Mouse (Mus musculus) CH12.LX (cell line): ENCODE data around the gene Lrch3. TPM values are rescaled to one million over a fixed set of nuclear protein-coding genes. Genes with fewer than 3 reads are reported as not detected.
"Not testable (repeated sequence)": the region's sequence is repeated elsewhere in the genome, so short reads cannot be mapped to it uniquely, and the experiment has no call there.

Experiments used
- DNase-seq: peaks from one replicate; pipeline ENCODE4 v3.0.0-alpha.2; 2013; ENCODE audit errors: extremely low read depth
- H3K27ac ChIP-seq: 2 replicates; pipeline ENCODE4 v1.5.1; 2012; ENCODE audit warnings: low read depth, mild to moderate bottlenecking, control low read depth, moderate library complexity; ENCODE audit not compliant: insufficient read depth
- H3K27me3 ChIP-seq: replicated peaks from 2 replicates; pipeline ENCODE3; 2012; ENCODE audit warnings: inconsistent platforms
- H3K36me3 ChIP-seq, 2 experiments: replicated peaks in 1 of 2; 2 replicates each; pipeline versions ENCODE3 to v1.6.1; 2012; ENCODE audit warnings: inconsistent platforms in 1 of 2, low read length in 1 of 2, mild to moderate bottlenecking in 1 of 2, mixed read lengths in 1 of 2, moderate library complexity in 1 of 2; ENCODE audit not compliant: control insufficient read depth in 1 of 2, insufficient read depth in 1 of 2
- H3K4me1 ChIP-seq, 2 experiments: 2 replicates each; pipeline ENCODE4 v1.6.1; 2012; ENCODE audit warnings: inconsistent platforms in 1 of 2, moderate library complexity in 1 of 2; ENCODE audit not compliant: insufficient read depth in 2 of 2, control insufficient read depth in 1 of 2
- H3K4me2 ChIP-seq: 2 replicates; pipeline ENCODE4 v1.6.1; 2012; ENCODE audit warnings: low read depth, mild to moderate bottlenecking, control low read depth; ENCODE audit not compliant: poor library complexity, insufficient read depth, severe bottlenecking
- H3K4me3 ChIP-seq, 3 experiments: fragments of 150-350 bp in 1 of 3; sonication (generic) in 1 of 3; replicated peaks in 1 of 3; 2 replicates each; pipeline versions ENCODE3 to v1.5.1; 2011 to 2012; ENCODE audit warnings: low read depth in 2 of 3, low read length in 2 of 3, mild to moderate bottlenecking in 2 of 3, moderate library complexity in 2 of 3, control low read depth in 1 of 3, improper control_type of control experiment in 1 of 3, inconsistent platforms in 1 of 3, mixed read lengths in 1 of 3; ENCODE audit not compliant: poor library complexity in 1 of 3
- H3K79me2 ChIP-seq: replicated peaks from 2 replicates; pipeline ENCODE4 v1.6.1; 2012; ENCODE audit warnings: mild to moderate bottlenecking, moderate library complexity; ENCODE audit not compliant: control insufficient read depth, poor library complexity, insufficient read depth, severe bottlenecking; ENCODE audit errors: extremely low read depth
- H3K9ac ChIP-seq: 2 replicates; pipeline ENCODE4 v1.6.1; 2012; ENCODE audit warnings: low read depth, mild to moderate bottlenecking, control low read depth, moderate library complexity; ENCODE audit not compliant: insufficient read depth
- H3K9me3 ChIP-seq: replicated peaks from 2 replicates; pipeline ENCODE3; 2012; ENCODE audit warnings: low read length, inconsistent platforms, mixed read lengths
- CHD1 ChIP-seq: IDR thresholded peaks from 2 replicates; pipeline ENCODE4 v1.6.1; 2012; ENCODE audit warnings: low read depth, low read length, improper control_type of control experiment, inconsistent platforms
- CHD2 ChIP-seq: IDR thresholded peaks from 2 replicates; pipeline ENCODE4 v1.6.1; 2011; ENCODE audit warnings: low read length, improper control_type of control experiment
- HCFC1 ChIP-seq: IDR thresholded peaks from 2 replicates; pipeline ENCODE4 v1.6.1; 2012; ENCODE audit warnings: low read depth, mild to moderate bottlenecking, inconsistent platforms, low read length, improper control_type of control experiment
- JUND ChIP-seq: conservative IDR thresholded peaks from 2 replicates; pipeline ENCODE4 v1.6.1; 2011; ENCODE audit warnings: low read depth, low read length, improper control_type of control experiment
- KAT2A ChIP-seq: IDR thresholded peaks from 2 replicates; pipeline ENCODE4 v1.6.1; 2012; ENCODE audit warnings: low read length, improper control_type of control experiment, inconsistent platforms; ENCODE audit not compliant: insufficient replicate concordance
- MAX ChIP-seq: IDR thresholded peaks from 2 replicates; pipeline ENCODE4 v1.6.1; 2011; ENCODE audit warnings: low read length, improper control_type of control experiment
- MAZ ChIP-seq: IDR thresholded peaks from 2 replicates; pipeline ENCODE4 v1.6.1; 2012; ENCODE audit warnings: low read depth, mild to moderate bottlenecking, inconsistent platforms, low read length, improper control_type of control experiment, moderate library complexity
- MEF2A ChIP-seq: IDR thresholded peaks from 2 replicates; pipeline ENCODE4 v1.6.1; 2014; ENCODE audit warnings: low read depth, mild to moderate bottlenecking, inconsistent platforms, low read length, improper control_type of control experiment, borderline replicate concordance
- MXI1 ChIP-seq: IDR thresholded peaks from 2 replicates; pipeline ENCODE4 v1.6.1; 2011; ENCODE audit warnings: mild to moderate bottlenecking, low read depth, low read length, improper control_type of control experiment
- PAX5 ChIP-seq: IDR thresholded peaks from 2 replicates; pipeline ENCODE4 v1.6.1; 2012; ENCODE audit warnings: low read length, inconsistent platforms, mixed read lengths
- POLR2A ChIP-seq: IDR thresholded peaks from 2 replicates; pipeline ENCODE4 v1.6.1; 2011; ENCODE audit warnings: low read depth, mild to moderate bottlenecking, improper control_type of control experiment, low read length
- POLR2AphosphoS2 ChIP-seq: IDR thresholded peaks from 2 replicates; pipeline ENCODE4 v1.6.1; 2011; ENCODE audit warnings: low read depth, low read length, improper control_type of control experiment
- RAD21 ChIP-seq: IDR thresholded peaks from 2 replicates; pipeline ENCODE4 v1.6.1; 2011; ENCODE audit warnings: low read depth, mild to moderate bottlenecking, low read length, improper control_type of control experiment, moderate library complexity
- SIN3A ChIP-seq: IDR thresholded peaks from 2 replicates; pipeline ENCODE4 v1.6.1; 2012; ENCODE audit warnings: low read length, improper control_type of control experiment, inconsistent platforms
- TBP ChIP-seq: conservative IDR thresholded peaks from 2 replicates; pipeline ENCODE4 v1.6.1; 2011; ENCODE audit warnings: low read depth, low read length, improper control_type of control experiment
- TCF12 ChIP-seq: IDR thresholded peaks from 2 replicates; pipeline ENCODE4 v1.6.1; 2014; ENCODE audit warnings: low read depth, mild to moderate bottlenecking, inconsistent platforms, low read length, improper control_type of control experiment
- UBTF ChIP-seq: IDR thresholded peaks from 2 replicates; pipeline ENCODE4 v1.6.1; 2012; ENCODE audit warnings: low read depth, mild to moderate bottlenecking, inconsistent platforms, low read length, improper control_type of control experiment, moderate library complexity
- ZKSCAN1 ChIP-seq: IDR thresholded peaks from 2 replicates; pipeline ENCODE4 v1.6.1; 2012; ENCODE audit warnings: low read depth, inconsistent platforms, low read length, improper control_type of control experiment, borderline replicate concordance
- dilution Hi-C: fragments of 300-500 bp; cut with MboI; formaldehyde crosslinking; loops from 2 replicates; pipeline ENCODE4 v1.14.3; 2020; ENCODE audit warnings: low sequenced_read_pairs; ENCODE audit not compliant: extremely low pct_unique_long_range_greater_than_20kb, extremely low pct_ligation_motif_present
- in situ Hi-C: fragments of 300-500 bp; cut with MboI; formaldehyde crosslinking; loops from 3 replicates; pipeline ENCODE4 v1.14.3; 2019; ENCODE audit warnings: low sequenced_read_pairs, low pct_ligation_motif_present, low pct_unique_long_range_greater_than_20kb, mixed read lengths
- polyA plus RNA-seq: library from polyadenylated mRNA; unstranded; fragments of >175 nt; gene quantifications from 2 replicates; pipeline ENCODE4 v1.2.1, GENCODE M21; 2012; ENCODE audit warnings: low read depth; ENCODE audit not compliant: insufficient read length
- total RNA-seq, 2 experiments: library from RNA; depleted of rRNA; stranded (reverse); fragments of 300-350 nt in 1 of 2; fragments of >200 nt in 1 of 2; gene quantifications; 2 replicates each; pipeline ENCODE4 v1.2.3; 2012 to 2014

Gene Lrch3
- total and polyA plus RNA-seq, 3 experiments = 11.9 to 20.7 (median 16.1) TPM

DNA sequence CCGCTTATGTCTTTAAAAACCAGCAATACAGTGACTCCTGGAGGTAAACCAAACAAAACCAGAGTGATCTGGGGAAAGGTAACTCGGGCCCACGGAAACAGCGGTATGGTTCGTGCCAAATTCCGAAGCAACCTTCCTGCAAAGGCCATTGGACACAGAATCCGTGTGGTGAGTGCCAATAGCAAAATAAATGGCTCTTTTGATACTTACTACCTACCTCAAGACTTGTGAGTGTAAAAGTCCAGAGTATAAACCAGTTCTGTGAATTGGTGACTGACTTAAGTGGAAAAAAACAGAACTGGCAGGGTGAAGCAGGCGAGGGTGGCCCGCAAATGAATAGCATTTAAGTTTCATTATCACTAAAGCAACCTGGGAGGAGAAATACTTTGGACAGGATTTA lies 144.8 kb downstream of the Lrch3 start:
- dilution Hi-C loops, H3K9me3 ChIP-seq, in situ Hi-C loops, H3K27me3 ChIP-seq, DNase-seq, H3K27ac ChIP-seq: not testable (repeated sequence)
- peaks cover 10 to 51% of the 10 kb centered on the region in 2 experiments for H3K4me1 ChIP-seq
- peak; percentile 37; the same call in 1 of the 2 replicates for TF ChIP-seq POLR2AphosphoS2
- H3K4me3 ChIP-seq = peak overlapping the region; percentile 57 to 97 (median 76)
- H3K79me2 ChIP-seq = peaks cover 34% of the 10 kb centered on the region
- H3K4me2 ChIP-seq = peak overlapping the region; percentile 86
- H3K36me3 ChIP-seq = peaks cover 28 to 40% of the 10 kb centered on the region in 2 experiments
- peak overlapping the region; percentile 95 for H3K9ac ChIP-seq

DNA sequence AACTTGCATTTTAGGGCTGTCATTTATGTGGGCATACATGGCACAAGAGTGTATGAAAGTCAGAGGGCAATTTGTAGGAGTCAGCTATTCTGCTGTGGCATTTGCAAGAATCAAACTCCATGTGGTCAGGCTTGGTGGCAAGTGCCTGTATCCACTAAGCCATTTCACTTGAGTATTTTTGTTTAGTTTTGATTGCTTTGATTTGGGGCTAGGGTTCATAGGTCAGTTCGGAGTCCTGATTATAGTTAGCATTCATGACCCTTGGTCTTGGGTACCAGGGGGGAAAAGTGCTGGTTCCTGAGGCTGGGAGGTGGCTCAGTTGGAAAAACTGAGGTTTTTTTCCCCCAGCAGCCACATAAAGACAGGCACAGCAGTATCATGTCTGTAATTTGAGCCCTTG lies 145.6 kb downstream of the Lrch3 start:
- TF ChIP-seq RAD21 = no peak
- TF ChIP-seq MXI1 = no peak
- no peak for TF ChIP-seq KAT2A
- TF ChIP-seq HCFC1 = no peak
- no peak for TF ChIP-seq MEF2A
- no peak for TF ChIP-seq CHD1
- TF ChIP-seq MAZ = no peak
- TF ChIP-seq UBTF = no peak
- no peak for TF ChIP-seq JUND
- TF ChIP-seq MAX = no peak
- no peak for TF ChIP-seq TCF12
- no peak for TF ChIP-seq SIN3A
- no peak for TF ChIP-seq PAX5
- TF ChIP-seq, all 38 proteins: peak for 0
- H3K36me3 ChIP-seq = peaks cover 28 to 40% of the 10 kb centered on the region in 2 experiments
- peaks cover 34% of the 10 kb centered on the region for H3K79me2 ChIP-seq
- peaks cover 10 to 58% of the 10 kb centered on the region in 2 experiments for H3K4me1 ChIP-seq
- H3K4me3 ChIP-seq = peak overlapping the region in 1 of 3 experiments; percentile 97
- no peak overlapping the region for H3K27ac ChIP-seq
- no peak for DNase-seq
- H3K9ac ChIP-seq = peak overlapping the region; percentile 95; the same call in 1 of the 2 replicates
- in situ Hi-C loops = no loop called here
- H3K9me3 ChIP-seq = no peaks in the 10 kb centered on the region
- peak overlapping the region; percentile 86 for H3K4me2 ChIP-seq
- H3K27me3 ChIP-seq = no peaks in the 10 kb centered on the region
- dilution Hi-C loops = no loop called here

DNA sequence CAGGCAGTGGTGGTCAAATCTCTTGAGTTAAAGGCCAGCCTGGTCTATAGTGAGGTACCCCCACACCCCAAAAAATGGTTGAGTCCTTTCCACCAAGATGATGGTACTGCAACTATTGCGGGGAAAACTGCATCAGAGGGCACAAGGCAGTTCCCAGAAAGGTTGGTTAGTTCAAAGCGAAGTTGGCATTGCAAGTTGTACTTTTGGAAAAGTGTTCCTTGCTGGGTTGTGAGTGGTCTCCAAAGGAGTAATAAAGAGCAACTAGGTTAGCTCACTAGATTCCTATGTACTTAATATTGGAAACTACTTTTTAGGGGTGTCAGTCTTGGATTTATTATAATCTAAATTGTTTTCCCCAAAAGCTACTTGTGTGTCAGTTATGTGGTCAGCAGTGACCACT lies 147.0 kb downstream of the Lrch3 start:
- H3K36me3 ChIP-seq = peaks cover 28 to 40% of the 10 kb centered on the region in 2 experiments
- no peak overlapping the region for H3K4me3 ChIP-seq
- dilution Hi-C loops = no loop called here
- H3K27ac ChIP-seq = no peak overlapping the region
- no peaks in the 10 kb centered on the region for H3K27me3 ChIP-seq
- no peak for DNase-seq
- in situ Hi-C loops = no loop called here
- no peak overlapping the region for H3K9ac ChIP-seq
- no peaks in the 10 kb centered on the region for H3K9me3 ChIP-seq
- H3K4me2 ChIP-seq = no peak overlapping the region
- peaks cover 34% of the 10 kb centered on the region for H3K79me2 ChIP-seq
- peaks cover 8 to 55% of the 10 kb centered on the region in 2 experiments for H3K4me1 ChIP-seq
- TF ChIP-seq TBP (no peak), POLR2AphosphoS2 (peak; percentile 41; the same call in 1 of the 2 replicates), MEF2A (no peak), PAX5 (no peak), ZKSCAN1 (no peak), CHD2 (peak; percentile 15; the same call in 1 of the 2 replicates), POLR2A (peak; percentile 49)
